Mouse (Mus musculus): ENCODE results near the gene Cblc. TPM values are rescaled to one million over a fixed set of nuclear protein-coding genes. Genes with fewer than 3 reads are reported as not detected.
"Not testable (repeated sequence)": the region's sequence is repeated elsewhere in the genome, so short reads cannot be mapped to it uniquely, and the experiment has no call there.

Cblc gene
- polyA plus RNA-seq, 1 experiment from 2014 or later = 4.8 TPM

DNA sequence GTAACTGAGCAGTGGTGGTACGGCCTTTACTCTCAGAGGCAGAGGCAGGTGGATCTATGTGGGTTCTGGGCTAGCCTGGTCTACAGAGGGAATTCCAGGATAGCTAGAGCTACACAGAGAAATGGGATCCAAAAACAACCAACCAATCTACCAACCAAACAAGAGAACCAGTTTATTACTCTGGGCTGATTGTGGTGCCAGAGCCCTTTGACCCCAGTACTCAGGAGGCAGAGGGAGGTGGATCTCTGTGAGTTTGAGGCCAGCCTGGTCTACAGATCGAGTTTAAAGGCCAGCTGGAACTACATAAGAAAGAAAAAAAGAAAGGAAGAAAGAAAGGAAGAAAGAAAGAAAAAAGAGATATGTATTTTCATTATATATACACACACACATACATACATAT is 1.4 kb downstream of the Cblc start:
- H3K36me3 ChIP-seq = no peaks in the 10 kb centered on the region
- H3K4me1 ChIP-seq = no peaks in the 10 kb centered on the region
- H3K27me3 ChIP-seq = peaks cover 33% of the 10 kb centered on the region
- H3K27ac ChIP-seq = no peak overlapping the region
- ATAC-seq (ENCODE audit: insufficient number of reproducible peaks, insufficient read depth, low FRiP score, low TSS enrichment) = no peak
- no peak overlapping the region for H3K4me3 ChIP-seq
- H3K4me2 ChIP-seq (replicated peaks) = no peak overlapping the region
- H3K9ac ChIP-seq = no peak overlapping the region
- H3K9me3 ChIP-seq = no peaks in the 10 kb centered on the region
- WGBS = 83% methylated on average over 2 of the region's 2 CpGs

DNA sequence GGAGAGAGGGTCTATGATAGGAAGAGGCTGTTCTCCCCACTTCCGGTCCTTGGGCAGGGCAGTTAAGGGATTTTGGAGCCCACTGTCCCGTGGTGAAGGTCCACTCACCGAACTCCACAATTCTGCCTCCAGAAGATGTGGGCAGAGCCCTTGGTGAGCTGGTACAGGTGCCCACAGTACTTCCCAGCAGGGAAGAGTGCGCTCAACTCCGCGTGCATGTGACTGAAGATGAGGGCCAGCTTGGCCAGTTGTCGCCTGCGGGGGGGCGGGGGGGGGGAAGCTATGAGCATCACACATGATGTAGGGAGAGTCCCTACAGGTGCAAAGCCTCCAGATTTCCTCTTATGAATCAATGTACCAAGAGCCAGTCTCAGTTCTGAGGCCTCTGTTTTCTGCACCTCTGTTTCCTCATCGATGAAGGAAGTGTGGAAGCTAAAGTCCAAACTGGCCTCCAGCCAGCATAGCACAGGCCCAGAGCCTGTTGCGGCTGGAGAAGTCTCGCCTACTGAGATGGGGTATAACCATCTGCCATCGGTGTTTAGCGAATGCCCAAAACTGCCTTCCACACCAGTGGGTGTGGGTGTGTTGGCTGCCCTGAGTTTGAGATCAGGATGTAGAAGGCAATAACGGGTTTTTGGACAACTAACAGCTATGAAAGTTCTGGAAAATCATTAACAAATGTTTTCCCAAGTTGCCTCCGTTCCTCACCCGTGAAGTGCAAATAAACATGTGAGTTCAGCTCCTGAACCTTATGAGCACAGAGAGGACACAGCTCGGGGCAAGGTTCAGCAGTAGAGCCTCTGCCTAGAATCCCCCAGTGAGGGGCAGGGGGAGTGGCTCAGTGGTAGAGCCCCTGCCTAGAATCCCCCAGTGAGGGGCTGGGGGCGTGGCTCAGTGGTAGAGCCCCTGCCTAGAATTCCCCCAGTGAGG is 3.6 kb downstream of the Cblc start:
- H3K27ac ChIP-seq = no peak overlapping the region
- WGBS = 87% methylated on average over 19 of the region's 19 CpGs
- H3K9ac ChIP-seq = no peak overlapping the region
- ATAC-seq (ENCODE audit: insufficient number of reproducible peaks, insufficient read depth, low FRiP score, low TSS enrichment) = no peak
- H3K4me1 ChIP-seq = 0 out of 2 replicates have a peak, but pooled peaks cover 3% of the 10 kb centered on the region
- H3K36me3 ChIP-seq = no peaks in the 10 kb centered on the region
- H3K4me2 ChIP-seq (replicated peaks) = no peak overlapping the region
- H3K27me3 ChIP-seq = peaks cover 34% of the 10 kb centered on the region
- no peak overlapping the region for H3K4me3 ChIP-seq
- no peaks in the 10 kb centered on the region for H3K9me3 ChIP-seq

DNA sequence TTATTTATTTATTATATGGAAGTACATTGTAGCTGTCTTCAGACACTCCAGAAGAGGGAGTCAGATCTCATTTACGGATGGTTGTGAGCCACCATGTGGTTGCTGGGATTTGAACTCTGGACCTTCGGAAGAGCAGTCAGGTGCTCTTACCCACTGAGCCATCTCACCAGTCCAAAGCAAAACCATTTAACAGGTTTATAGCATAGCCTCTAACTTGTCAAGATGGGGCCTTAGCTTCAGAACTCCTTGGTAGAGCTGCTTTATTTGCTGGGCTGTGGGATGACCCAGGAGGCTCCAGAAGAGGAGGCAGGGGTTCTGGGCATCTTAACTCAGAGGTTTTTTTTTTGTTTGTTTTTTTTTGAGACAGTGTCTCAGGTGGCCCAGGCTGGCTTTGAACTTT is 5.1 kb downstream of the Cblc start:
- not testable (repeated sequence) for H3K4me3 ChIP-seq, H3K9ac ChIP-seq
- 82% methylated on average over 2 of the region's 2 CpGs for WGBS

DNA sequence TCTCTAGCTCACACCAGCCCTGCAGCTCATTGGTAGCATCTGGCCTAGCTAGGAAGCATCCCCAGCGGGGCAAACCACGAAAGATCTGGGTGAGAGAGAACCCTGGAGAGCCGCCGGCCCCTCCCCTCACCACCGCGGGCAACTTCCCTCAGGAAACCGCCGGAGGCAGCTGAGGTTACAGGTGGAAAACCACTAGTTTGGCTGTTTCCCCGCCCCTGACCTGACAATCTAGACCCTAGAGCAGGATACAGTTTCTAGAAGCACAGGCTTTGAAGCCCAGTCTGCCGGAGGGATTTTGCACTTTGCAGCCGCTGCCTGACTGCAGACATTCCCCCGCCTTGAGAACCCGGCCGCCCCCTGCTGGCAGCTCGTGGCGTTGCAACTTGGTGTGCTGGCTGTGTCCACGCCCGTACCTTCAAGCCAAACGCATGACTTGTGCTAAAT is 6.7 kb downstream of the Cblc start:
- Histone ChIP-seq H3K9me3 (0 out of 2 replicates have a peak, but pooled peaks cover 3% of the 10 kb centered on the region), H3K4me2 (replicated peaks) (peak overlapping the region; percentile 59), H3K27ac (no peak overlapping the region), H3K36me3 (no peaks in the 10 kb centered on the region), H3K4me1 (0 out of 2 replicates have a peak, but pooled peaks cover 6% of the 10 kb centered on the region), H3K27me3 (peaks cover 9% of the 10 kb centered on the region), H3K4me3 (peak overlapping the region; percentile 27), H3K9ac (no peak overlapping the region)
- no peak for ATAC-seq (ENCODE audit: insufficient number of reproducible peaks, insufficient read depth, low FRiP score, low TSS enrichment)
- WGBS = under 1% methylated on average over 19 of the region's 19 CpGs

More for the DNA sequence above, 5.1 kb downstream of the Cblc start:
- H3K36me3 ChIP-seq; ATAC-seq (ENCODE audit: insufficient number of reproducible peaks, insufficient read depth, low FRiP score, low TSS enrichment); H3K4me1 ChIP-seq; H3K4me2 ChIP-seq (replicated peaks); H3K9me3 ChIP-seq; H3K27ac ChIP-seq: not testable (repeated sequence)
- H3K27me3 ChIP-seq = peaks cover 23% of the 10 kb centered on the region

DNA sequence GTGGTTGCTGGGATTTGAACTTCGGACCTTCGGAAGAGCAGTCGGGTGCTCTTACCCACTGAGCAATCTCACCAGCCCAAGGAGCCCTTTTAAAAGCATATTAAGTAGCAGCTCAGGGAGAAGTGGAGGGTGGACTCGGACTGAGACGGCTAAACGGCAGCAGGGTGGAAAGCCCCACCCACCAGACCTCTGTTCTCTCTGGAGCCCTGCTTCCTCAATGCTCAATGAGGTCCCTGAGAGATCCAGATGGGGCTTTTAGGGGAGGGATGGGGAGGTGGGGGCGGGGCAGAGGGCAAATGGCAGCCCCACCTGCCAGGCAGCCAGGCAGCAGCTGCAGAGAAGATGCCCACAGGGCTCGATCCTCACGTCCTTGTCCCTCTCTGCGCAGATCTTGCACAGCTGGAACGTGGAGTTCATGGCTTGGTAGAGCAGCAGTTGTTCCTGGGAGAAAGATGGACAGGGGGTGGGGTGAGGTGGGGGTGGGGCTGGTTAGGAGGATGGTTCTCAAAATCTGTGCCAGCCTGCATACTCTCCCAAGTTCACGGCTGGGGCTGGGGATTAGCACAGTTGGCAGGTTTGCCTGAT is 10.6 kb downstream of the Cblc start:
- ATAC-seq (ENCODE audit: insufficient number of reproducible peaks, insufficient read depth, low FRiP score, low TSS enrichment) = no peak
- H3K27ac ChIP-seq = no peak overlapping the region
- 46% methylated on average over 12 of the region's 12 CpGs for WGBS

GRCm38 (mm10) chr7:19784764-19785535 is 11.7 kb downstream of the Cblc start:
- no peaks in the 10 kb centered on the region for H3K36me3 ChIP-seq
- H3K4me2 ChIP-seq (replicated peaks) = no peak overlapping the region
- H3K27me3 ChIP-seq = no peaks in the 10 kb centered on the region
- no peak overlapping the region for H3K4me3 ChIP-seq
- 33% methylated on average over 11 of the region's 11 CpGs for WGBS
- H3K9me3 ChIP-seq = 0 out of 2 replicates have a peak, but pooled peaks cover 6% of the 10 kb centered on the region
- H3K4me1 ChIP-seq = 0 out of 2 replicates have a peak, but pooled peaks cover 6% of the 10 kb centered on the region
- H3K27ac ChIP-seq = no peak overlapping the region
- no peak for ATAC-seq (ENCODE audit: insufficient number of reproducible peaks, insufficient read depth, low FRiP score, low TSS enrichment)
- H3K9ac ChIP-seq = no peak overlapping the region

More for the DNA sequence above, 10.6 kb downstream of the Cblc start:
- H3K4me1 ChIP-seq = 0 out of 2 replicates have a peak, but pooled peaks cover 6% of the 10 kb centered on the region
- 0 out of 2 replicates have a peak, but pooled peaks cover 6% of the 10 kb centered on the region for H3K9me3 ChIP-seq
- peaks cover 6% of the 10 kb centered on the region; the same call in 1 of the 2 replicates for H3K27me3 ChIP-seq
- H3K4me2 ChIP-seq (replicated peaks) = no peak overlapping the region
- H3K9ac ChIP-seq = no peak overlapping the region
- H3K4me3 ChIP-seq = no peak overlapping the region
- H3K36me3 ChIP-seq = no peaks in the 10 kb centered on the region

GRCm38 (mm10) chr7:19783630-19784029 is 13.0 kb downstream of the Cblc start:
- Histone ChIP-seq H3K4me3 (no peak overlapping the region), H3K9ac (no peak overlapping the region), H3K4me2 (replicated peaks) (no peak overlapping the region), H3K4me1 (0 out of 2 replicates have a peak, but pooled peaks cover 2% of the 10 kb centered on the region), H3K36me3 (no peaks in the 10 kb centered on the region), H3K27ac (no peak overlapping the region), H3K9me3 (peaks cover 6% of the 10 kb centered on the region; the same call in 1 of the 2 replicates), H3K27me3 (no peaks in the 10 kb centered on the region)
- 76% methylated on average over 8 of the region's 8 CpGs for WGBS
- no peak for ATAC-seq (ENCODE audit: insufficient number of reproducible peaks, insufficient read depth, low FRiP score, low TSS enrichment)

GRCm38 (mm10) chr7:19782645-19783044 is 14.0 kb downstream of the Cblc start:
- 85% methylated on average over 4 of the region's 4 CpGs for WGBS
- H3K4me1 ChIP-seq = 0 out of 2 replicates have a peak, but pooled peaks cover 2% of the 10 kb centered on the region
- H3K9me3 ChIP-seq = peaks cover 6% of the 10 kb centered on the region; the same call in 1 of the 2 replicates
- no peak overlapping the region for H3K9ac ChIP-seq
- no peak overlapping the region for H3K4me2 ChIP-seq (replicated peaks)
- H3K36me3 ChIP-seq = no peaks in the 10 kb centered on the region
- no peaks in the 10 kb centered on the region for H3K27me3 ChIP-seq
- ATAC-seq (ENCODE audit: insufficient number of reproducible peaks, insufficient read depth, low FRiP score, low TSS enrichment) = no peak
- no peak overlapping the region for H3K4me3 ChIP-seq
- no peak overlapping the region for H3K27ac ChIP-seq

DNA sequence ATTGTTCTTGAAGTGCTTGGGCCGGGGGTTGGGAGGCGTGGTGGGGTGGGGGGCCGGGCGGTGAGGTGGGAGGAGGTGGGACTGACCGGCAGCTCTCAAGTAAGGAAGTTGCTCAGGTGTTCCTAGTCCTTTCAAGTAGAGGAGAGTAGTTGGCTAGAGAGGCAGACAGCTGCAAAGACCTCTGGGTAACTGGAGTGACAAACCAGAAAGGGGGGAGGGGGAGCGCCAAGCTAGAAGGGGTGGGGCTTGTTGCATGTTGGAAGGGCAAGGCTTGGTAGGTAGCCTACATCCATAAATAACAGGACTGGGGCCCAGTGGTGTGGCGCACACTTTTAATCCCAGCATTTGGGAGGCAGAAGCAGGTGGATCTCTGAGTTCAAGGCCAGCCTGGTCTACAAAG is 14.9 kb downstream of the Cblc start:
- H3K36me3 ChIP-seq = no peaks in the 10 kb centered on the region
- no peak overlapping the region for H3K9ac ChIP-seq
- 0 out of 2 replicates have a peak, but pooled peaks cover 2% of the 10 kb centered on the region for H3K4me1 ChIP-seq
- H3K4me3 ChIP-seq = no peak overlapping the region
- no peak for ATAC-seq (ENCODE audit: insufficient number of reproducible peaks, insufficient read depth, low FRiP score, low TSS enrichment)
- WGBS = 90% methylated on average over 7 of the region's 7 CpGs
- no peaks in the 10 kb centered on the region for H3K27me3 ChIP-seq
- peaks cover 6% of the 10 kb centered on the region; the same call in 1 of the 2 replicates for H3K9me3 ChIP-seq
- H3K4me2 ChIP-seq (replicated peaks) = no peak overlapping the region
- no peak overlapping the region for H3K27ac ChIP-seq

- Histone ChIP-seq H3K4me1 (no peaks in the 10 kb centered on the region), H3K4me3 (no peak overlapping the region), H3K36me3 (no peaks in the 10 kb centered on the region), H3K27me3 (no peaks in the 10 kb centered on the region), H3K9ac (no peak overlapping the region), H3K27ac (no peak overlapping the region), H3K9me3 (peaks cover 3% of the 10 kb centered on the region; the same call in 1 of the 2 replicates), H3K4me2 (replicated peaks) (no peak overlapping the region)
- WGBS = 78% methylated on average over 4 of the region's 4 CpGs
- ATAC-seq (ENCODE audit: insufficient number of reproducible peaks, insufficient read depth, low FRiP score, low TSS enrichment) = no peak
Observed at GRCm38 (mm10) chr7:19779903-19780302, 16.7 kb downstream of the Cblc start.

- no peaks in the 10 kb centered on the region for H3K36me3 ChIP-seq
- no peak overlapping the region for H3K4me2 ChIP-seq (replicated peaks)
- H3K27me3 ChIP-seq = no peaks in the 10 kb centered on the region
- H3K4me1 ChIP-seq = no peaks in the 10 kb centered on the region
- ATAC-seq (ENCODE audit: insufficient number of reproducible peaks, insufficient read depth, low FRiP score, low TSS enrichment) = no peak
- 83% methylated on average over 8 of the region's 8 CpGs for WGBS
- H3K4me3 ChIP-seq = no peak overlapping the region
- no peak overlapping the region for H3K27ac ChIP-seq
- H3K9ac ChIP-seq = no peak overlapping the region
- no peaks in the 10 kb centered on the region; the same call in 1 of the 2 replicates for H3K9me3 ChIP-seq
Observed at GRCm38 (mm10) chr7:19778645-19779044, 18.0 kb downstream of the Cblc start.

Data from embryonic facial prominence, embryonic 12.5 days (tissue).